Mouse (Mus musculus) limb, embryonic 14.5 days (tissue): ENCODE data around the gene Mreg. TPM values are rescaled to one million over a fixed set of nuclear protein-coding genes. Genes with fewer than 3 reads are reported as not detected.

Experiments
- ATAC-seq: fragments of 200-750 bp; cut with Nextera tagmentation; 2 replicates; pipeline ENCODE4 v1.8.0; 2017; ENCODE audit warnings: low read depth, moderate number of reproducible peaks, moderate TSS enrichment; ENCODE audit not compliant: low FRiP score
- DNase-seq: peaks from one replicate; pipeline ENCODE4 v3.0.0-alpha.2; 2015; ENCODE audit warnings: low spot score
- H3K27ac ChIP-seq: fragments of 300-500 bp; sonication (generic); replicated peaks from 2 replicates; pipeline ENCODE4 v1.5.1; 2014; ENCODE audit warnings: low read depth, mild to moderate bottlenecking, low read length, moderate library complexity, mixed read lengths
- H3K27me3 ChIP-seq: fragments of 300-500 bp; sonication (generic); 2 replicates; pipeline ENCODE4 v1.6.1; 2014; ENCODE audit warnings: low read length, mixed read lengths; ENCODE audit not compliant: control insufficient read depth, insufficient read depth
- H3K36me3 ChIP-seq: fragments of 300-500 bp; sonication (generic); 2 replicates; pipeline ENCODE4 v1.6.1; 2014; ENCODE audit warnings: mild to moderate bottlenecking, low read length, moderate library complexity, mixed read lengths; ENCODE audit not compliant: control insufficient read depth, insufficient read depth
- H3K4me1 ChIP-seq: fragments of 300-500 bp; sonication (generic); 2 replicates; pipeline ENCODE4 v1.6.1; 2014; ENCODE audit warnings: antibody characterized with exemption, low read length, mixed read lengths; ENCODE audit not compliant: control insufficient read depth, insufficient read depth
- H3K4me2 ChIP-seq: fragments of 300-500 bp; sonication (generic); replicated peaks from 2 replicates; pipeline ENCODE4 v1.6.1; 2014; ENCODE audit warnings: low read depth, mild to moderate bottlenecking, low read length, moderate library complexity; ENCODE audit not compliant: severe bottlenecking
- H3K4me3 ChIP-seq: fragments of 300-500 bp; sonication (generic); replicated peaks from 2 replicates; pipeline ENCODE4 v1.5.1; 2014; ENCODE audit warnings: low read length
- H3K9ac ChIP-seq: fragments of 300-500 bp; sonication (generic); 2 replicates; pipeline ENCODE4 v1.6.1; 2014; ENCODE audit warnings: mild to moderate bottlenecking, low read depth, low read length, moderate library complexity; ENCODE audit not compliant: severe bottlenecking
- H3K9me3 ChIP-seq: fragments of 300-500 bp; sonication (generic); 2 replicates; pipeline ENCODE4 v1.6.1; 2016; ENCODE audit warnings: low read length; ENCODE audit not compliant: control insufficient read depth
- POLR2A ChIP-seq: fragments of 200-500 bp; IDR thresholded peaks from 2 replicates; pipeline ENCODE4 v1.8.0; 2012; ENCODE audit warnings: inconsistent platforms, mild to moderate bottlenecking, moderate library complexity, borderline replicate concordance; ENCODE audit not compliant: insufficient read depth, insufficient read length; ENCODE audit errors: extremely low read depth
- WGBS: fragments of 180-500 bp; shearing (Covaris S2); extraction: QIAGEN DNeasy Blood & Tissue Kit; methylation state at CpG from one replicate; pipeline ENCODE4 v1.1.7; 2014; 5-methylcytosine and 5-hydroxymethylcytosine counted together
- polyA plus RNA-seq, 2 experiments: library from polyadenylated mRNA; depleted of rRNA in 1 of 2; stranded (reverse) in 1 of 2; unstranded in 1 of 2; fragments of >200 nt; fragmentation: Nextera tagmentation in 1 of 2; extraction: Ambion mirVana in 1 of 2; gene quantifications; 2 replicates each; pipeline versions ENCODE4 v1.2.1 to v1.2.3; 2012 to 2014

The Mreg gene
- polyA plus RNA-seq, 2 experiments: 1.5 to 4.6 TPM

- ATAC-seq (no peak), DNase-seq (no peak)
- no peak overlapping the region for H3K4me3 ChIP-seq
- no peaks in the 10 kb centered on the region for H3K4me1 ChIP-seq
- WGBS: 61% methylated on average over 3 of the region's 3 CpGs
- no peaks in the 10 kb centered on the region for H3K9me3 ChIP-seq
- no peak overlapping the region for H3K9ac ChIP-seq
- TF ChIP-seq POLR2A: no peak
- H3K4me2 ChIP-seq: no peak overlapping the region
- no peaks in the 10 kb centered on the region for H3K36me3 ChIP-seq
- no peak overlapping the region for H3K27ac ChIP-seq
- no peaks in the 10 kb centered on the region for H3K27me3 ChIP-seq
These were observed 7.0 kb downstream of the Mreg start for GRCm38 (mm10) chr1:72205113-72205512.

GRCm38 (mm10) chr1:72203204-72203603 lies 8.9 kb downstream of the Mreg start:
- no peaks in the 10 kb centered on the region for H3K36me3 ChIP-seq
- 83% methylated on average over 9 of the region's 9 CpGs for WGBS
- H3K27ac ChIP-seq: no peak overlapping the region
- no peak overlapping the region for H3K4me3 ChIP-seq
- no peaks in the 10 kb centered on the region for H3K9me3 ChIP-seq
- DNase-seq (no peak), ATAC-seq (no peak)
- no peaks in the 10 kb centered on the region for H3K27me3 ChIP-seq
- H3K9ac ChIP-seq: no peak overlapping the region
- TF ChIP-seq POLR2A: no peak
- no peak overlapping the region for H3K4me2 ChIP-seq
- peaks cover 5% of the 10 kb centered on the region for H3K4me1 ChIP-seq

GRCm38 (mm10) chr1:72202705-72203104 lies 9.4 kb downstream of the Mreg start:
- Histone ChIP-seq H3K27ac (no peak overlapping the region), H3K9me3 (no peaks in the 10 kb centered on the region), H3K4me1 (peaks cover 10% of the 10 kb centered on the region), H3K4me3 (no peak overlapping the region), H3K27me3 (no peaks in the 10 kb centered on the region), H3K4me2 (no peak overlapping the region), H3K9ac (no peak overlapping the region), H3K36me3 (no peaks in the 10 kb centered on the region)
- WGBS: 82% methylated on average over 7 of the region's 7 CpGs
- DNase-seq (no peak), ATAC-seq (no peak)
- no peak for TF ChIP-seq POLR2A

- Histone ChIP-seq H3K9me3 (no peaks in the 10 kb centered on the region), H3K27ac (no peak overlapping the region), H3K9ac (no peak overlapping the region), H3K4me1 (peaks cover 11% of the 10 kb centered on the region), H3K36me3 (no peaks in the 10 kb centered on the region), H3K27me3 (no peaks in the 10 kb centered on the region), H3K4me2 (no peak overlapping the region), H3K4me3 (no peak overlapping the region)
- WGBS: 68% methylated on average over 2 of the region's 2 CpGs
- TF ChIP-seq POLR2A: no peak
- ATAC-seq: no peak
- no peak for DNase-seq
These were observed 10.0 kb downstream of the Mreg start for GRCm38 (mm10) chr1:72202068-72202467.

GRCm38 (mm10) chr1:72201126-72201525 lies 11.0 kb downstream of the Mreg start:
- DNase-seq (no peak), ATAC-seq (no peak)
- no peak for TF ChIP-seq POLR2A
- Histone ChIP-seq H3K4me1 (peaks cover 11% of the 10 kb centered on the region), H3K9me3 (no peaks in the 10 kb centered on the region), H3K4me2 (no peak overlapping the region), H3K9ac (no peak overlapping the region), H3K27ac (no peak overlapping the region), H3K36me3 (no peaks in the 10 kb centered on the region), H3K27me3 (no peaks in the 10 kb centered on the region), H3K4me3 (no peak overlapping the region)
- WGBS: 88% methylated on average over 3 of the region's 3 CpGs

GRCm38 (mm10) chr1:72198142-72198806 lies 13.8 kb downstream of the Mreg start:
- Histone ChIP-seq H3K27me3 (no peaks in the 10 kb centered on the region), H3K9ac (no peak overlapping the region), H3K9me3 (no peaks in the 10 kb centered on the region), H3K4me2 (no peak overlapping the region), H3K27ac (no peak overlapping the region), H3K4me1 (peaks cover 11% of the 10 kb centered on the region), H3K36me3 (no peaks in the 10 kb centered on the region), H3K4me3 (no peak overlapping the region)
- WGBS: 31% methylated on average over 10 of the region's 10 CpGs
- no peak for DNase-seq
- no peak for TF ChIP-seq POLR2A
- ATAC-seq: no peak
